Mouse (Mus musculus) limb, embryonic 11.5 days (tissue): ENCODE measurements around the gene Sla2. TPM values are rescaled to one million over a fixed set of nuclear protein-coding genes. Genes with fewer than 3 reads are reported as not detected.
"Not testable (repeated sequence)": the region's sequence is repeated elsewhere in the genome, so short reads cannot be mapped to it uniquely, and the experiment has no call there.

Source experiments
- ATAC-seq: fragments of 200-750 bp; cut with Nextera tagmentation; 2 replicates; pipeline ENCODE4 v1.8.0; 2017; ENCODE audit warnings: low read depth; ENCODE audit not compliant: insufficient number of reproducible peaks, low FRiP score, low TSS enrichment
- DNase-seq: peaks from one replicate; pipeline ENCODE4 v3.0.0-alpha.2; 2015; ENCODE audit warnings: low spot score
- H3K27ac ChIP-seq: fragments of 300-500 bp; sonication (generic); replicated peaks from 2 replicates; pipeline ENCODE4 v1.5.1; 2014; ENCODE audit warnings: low read depth, mild to moderate bottlenecking, low read length
- H3K27me3 ChIP-seq: fragments of 300-500 bp; sonication (generic); 2 replicates; pipeline ENCODE4 v1.6.1; 2014; ENCODE audit warnings: mild to moderate bottlenecking, low read length, mixed read lengths; ENCODE audit not compliant: control insufficient read depth, insufficient read depth
- H3K36me3 ChIP-seq: fragments of 300-500 bp; sonication (generic); 2 replicates; pipeline ENCODE4 v1.6.1; 2014; ENCODE audit warnings: mild to moderate bottlenecking, low read length, moderate library complexity, mixed read lengths; ENCODE audit not compliant: control insufficient read depth, insufficient read depth
- H3K4me1 ChIP-seq: fragments of 300-500 bp; sonication (generic); 2 replicates; pipeline ENCODE4 v1.6.1; 2014; ENCODE audit warnings: low read length, mixed read lengths; ENCODE audit not compliant: control insufficient read depth, insufficient read depth
- H3K4me2 ChIP-seq: fragments of 300-500 bp; sonication (generic); 2 replicates; pipeline ENCODE4 v1.6.1; 2014; ENCODE audit warnings: low read depth, mild to moderate bottlenecking, moderate library complexity; ENCODE audit not compliant: severe bottlenecking
- H3K4me3 ChIP-seq: fragments of 300-500 bp; sonication (generic); 2 replicates; pipeline ENCODE4 v1.5.1; 2014; ENCODE audit warnings: low read depth, low read length
- H3K9ac ChIP-seq: fragments of 300-500 bp; sonication (generic); 2 replicates; pipeline ENCODE4 v1.6.1; 2014; ENCODE audit warnings: mild to moderate bottlenecking, low read length
- H3K9me3 ChIP-seq: fragments of 300-500 bp; sonication (generic); 2 replicates; pipeline ENCODE4 v1.6.1; 2016; ENCODE audit warnings: low read length; ENCODE audit not compliant: control insufficient read depth
- WGBS: fragments of 180-500 bp; shearing (Covaris S2); extraction: QIAGEN DNeasy Blood & Tissue Kit; methylation state at CpG from one replicate; pipeline ENCODE4 v1.1.7; 2014; 5-methylcytosine and 5-hydroxymethylcytosine counted together
- polyA plus RNA-seq: library from polyadenylated mRNA; unstranded; fragments of >200 nt; fragmentation: Nextera tagmentation; extraction: Ambion mirVana; gene quantifications from 2 replicates; pipeline ENCODE4 v1.2.1, GENCODE M21; 2014

Sla2 gene
- polyA plus RNA-seq, 1 experiment from 2014 or later: 0.52 TPM

DNA sequence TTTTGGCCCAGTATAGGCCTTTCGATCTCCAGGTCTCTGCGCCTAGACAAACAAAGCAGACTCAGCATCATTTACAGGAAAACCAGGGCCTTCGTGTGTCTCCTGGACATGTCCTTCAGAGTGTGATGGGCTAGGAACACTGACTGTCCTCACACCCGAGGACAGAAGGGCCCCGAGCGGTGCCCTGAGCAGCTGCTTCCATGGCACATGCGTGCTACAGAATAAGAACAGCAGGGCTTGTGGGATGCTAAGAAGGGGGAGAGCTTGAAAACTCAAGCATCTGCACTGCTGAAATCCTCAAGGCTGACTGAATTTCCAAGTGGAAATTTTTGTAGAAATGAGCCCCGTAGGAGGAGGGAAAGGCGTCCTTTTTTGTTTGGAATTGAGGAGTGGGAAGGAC lies 10.0 kb upstream of the Sla2 start:
- WGBS: 90% methylated on average over 9 of the region's 9 CpGs

GRCm38 (mm10) chr2:156896384-156896914 lies 9.5 kb upstream of the Sla2 start:
- H3K4me3 ChIP-seq: no peak overlapping the region
- 79% methylated on average over 9 of the region's 9 CpGs for WGBS

More for the DNA sequence above, 10.0 kb upstream of the Sla2 start:
- Histone ChIP-seq H3K9me3 (no peaks in the 10 kb centered on the region), H3K27me3 (no peaks in the 10 kb centered on the region), H3K4me1 (no peaks in the 10 kb centered on the region), H3K27ac (no peak overlapping the region), H3K36me3 (no peaks in the 10 kb centered on the region), H3K4me3 (no peak overlapping the region), H3K4me2 (no peak overlapping the region), H3K9ac (no peak overlapping the region)
- no peak for DNase-seq
- no peak for ATAC-seq

GRCm38 (mm10) chr2:156894496-156895265 lies 7.7 kb upstream of the Sla2 start:
- Histone ChIP-seq H3K9me3 (no peaks in the 10 kb centered on the region), H3K27ac (no peak overlapping the region), H3K27me3 (no peaks in the 10 kb centered on the region), H3K9ac (no peak overlapping the region), H3K4me3 (no peak overlapping the region), H3K4me2 (no peak overlapping the region), H3K4me1 (no peaks in the 10 kb centered on the region), H3K36me3 (no peaks in the 10 kb centered on the region)
- WGBS: 76% methylated on average over 15 of the region's 15 CpGs
- DNase-seq: no peak
- ATAC-seq: no peak

More at GRCm38 (mm10) chr2:156896384-156896914, 9.5 kb upstream of the Sla2 start:
- Histone ChIP-seq H3K27ac (no peak overlapping the region), H3K36me3 (no peaks in the 10 kb centered on the region), H3K4me1 (no peaks in the 10 kb centered on the region), H3K4me2 (no peak overlapping the region), H3K9me3 (no peaks in the 10 kb centered on the region), H3K27me3 (no peaks in the 10 kb centered on the region), H3K9ac (no peak overlapping the region)
- DNase-seq (no peak), ATAC-seq (no peak)

GRCm38 (mm10) chr2:156892821-156893220 lies 5.8 kb upstream of the Sla2 start:
- ATAC-seq (no peak), DNase-seq (no peak)
- WGBS: 83% methylated on average over 6 of the region's 6 CpGs
- Histone ChIP-seq H3K36me3 (no peaks in the 10 kb centered on the region), H3K4me3 (no peak overlapping the region), H3K9ac (no peak overlapping the region), H3K27ac (no peak overlapping the region), H3K4me2 (no peak overlapping the region), H3K9me3 (no peaks in the 10 kb centered on the region), H3K4me1 (no peaks in the 10 kb centered on the region), H3K27me3 (no peaks in the 10 kb centered on the region)

DNA sequence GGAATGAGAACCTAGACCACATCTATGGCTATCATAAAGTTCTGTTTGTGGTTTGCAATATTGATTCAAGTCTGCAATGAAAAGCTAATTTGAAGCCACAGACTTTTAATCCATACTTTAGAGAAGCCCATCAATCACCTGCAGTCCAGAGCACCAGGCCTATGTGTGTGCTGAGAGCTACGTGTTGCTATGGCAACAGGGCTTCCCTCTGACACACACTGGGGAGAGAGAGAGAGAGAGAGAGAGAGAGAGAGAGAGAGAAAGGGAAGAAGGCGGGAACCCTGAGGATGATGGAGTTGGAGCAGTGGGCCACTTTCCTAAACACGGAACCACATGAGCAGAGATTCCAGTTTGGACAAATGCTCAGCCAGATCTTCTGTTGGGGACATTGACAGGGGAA lies 5.2 kb upstream of the Sla2 start:
- DNase-seq (no peak), ATAC-seq (no peak)
- Histone ChIP-seq H3K4me2 (no peak overlapping the region), H3K9ac (no peak overlapping the region), H3K27ac (no peak overlapping the region), H3K9me3 (no peaks in the 10 kb centered on the region), H3K4me1 (no peaks in the 10 kb centered on the region), H3K36me3 (no peaks in the 10 kb centered on the region), H3K27me3 (no peaks in the 10 kb centered on the region), H3K4me3 (no peak overlapping the region)
- WGBS: 60% methylated on average over 3 of the region's 3 CpGs

DNA sequence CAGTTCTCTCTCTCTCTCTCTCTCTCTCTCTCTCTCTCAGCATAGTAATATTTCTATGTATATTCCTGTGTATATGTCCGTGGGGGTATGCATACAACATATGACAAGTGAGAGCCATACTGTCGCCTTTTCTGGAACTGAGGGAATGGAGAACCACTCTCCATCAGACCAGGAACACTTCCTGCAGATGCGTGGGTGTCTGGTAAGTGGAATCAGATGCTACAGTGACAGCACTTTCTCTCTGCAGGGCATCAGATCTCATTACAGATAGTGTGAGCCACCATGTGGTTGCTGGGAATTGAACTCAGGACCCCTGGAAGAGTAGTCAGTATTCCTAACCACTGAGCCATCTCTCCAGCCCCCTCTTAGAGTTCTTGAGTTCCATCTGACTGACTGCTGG lies 1.5 kb upstream of the Sla2 start:
- Histone ChIP-seq H3K27me3 (no peaks in the 10 kb centered on the region), H3K4me1 (no peaks in the 10 kb centered on the region), H3K36me3 (no peaks in the 10 kb centered on the region), H3K9ac (no peak overlapping the region), H3K4me3 (no peak overlapping the region), H3K9me3 (no peaks in the 10 kb centered on the region), H3K27ac (no peak overlapping the region), H3K4me2 (no peak overlapping the region)
- ATAC-seq: no peak
- 66% methylated on average over 3 of the region's 3 CpGs for WGBS
- DNase-seq: no peak

- no peaks in the 10 kb centered on the region for H3K27me3 ChIP-seq
- no peaks in the 10 kb centered on the region for H3K9me3 ChIP-seq
- H3K4me3 ChIP-seq: no peak overlapping the region
- WGBS: 74% methylated on average over 10 of the region's 10 CpGs
- H3K9ac ChIP-seq: no peak overlapping the region
- no peak overlapping the region for H3K4me2 ChIP-seq
- ATAC-seq (no peak), DNase-seq (no peak)
- no peak overlapping the region for H3K27ac ChIP-seq
- no peaks in the 10 kb centered on the region for H3K36me3 ChIP-seq
- no peaks in the 10 kb centered on the region for H3K4me1 ChIP-seq
These were observed 834 bp downstream of the Sla2 start for GRCm38 (mm10) chr2:156886084-156886631.

- H3K9me3 ChIP-seq, H3K4me3 ChIP-seq, ATAC-seq, H3K4me1 ChIP-seq, H3K27me3 ChIP-seq, H3K9ac ChIP-seq, H3K36me3 ChIP-seq, DNase-seq, H3K27ac ChIP-seq, H3K4me2 ChIP-seq: not testable (repeated sequence)
- 47% methylated on average over 2 of the region's 2 CpGs for WGBS
These were observed 1.3 kb downstream of the Sla2 start for GRCm38 (mm10) chr2:156885666-156886065.
